Mouse (Mus musculus): ENCODE measurements around the gene Rgs3. TPM values are rescaled to one million over a fixed set of nuclear protein-coding genes. Genes with fewer than 3 reads are reported as not detected.

The Rgs3 gene
- polyA plus RNA-seq, 1 experiment: 43.1 TPM

- Histone ChIP-seq H3K27me3 (replicated peaks; ENCODE audit: control insufficient read depth, insufficient read depth, low read length) (no peaks in the 10 kb centered on the region), H3K4me3 (ENCODE audit: insufficient read depth, low read depth, low read length) (no peak overlapping the region), H3K27ac (ENCODE audit: insufficient read depth, low read depth, low read length) (no peak overlapping the region), H3K36me3 (ENCODE audit: control insufficient read depth, insufficient read depth, low read length) (no peaks in the 10 kb centered on the region), H3K4me1 (ENCODE audit: control insufficient read depth, insufficient read depth, low read length) (peaks cover 3% of the 10 kb centered on the region; the same call in 1 of the 2 replicates)
- no peak for TF ChIP-seq POLR2A (IDR thresholded peaks at IDR 0.05; ENCODE audit: low read depth, low read length)
- TF ChIP-seq CTCF (conservative IDR thresholded peaks at IDR 0.05; ENCODE audit: insufficient read depth, insufficient read length, low read depth, low read length): no peak
- 74% methylated on average over 11 of the region's 11 CpGs for WGBS
- DNase-seq: no peak
Observed at GRCm38 (mm10) chr4:62644031-62644793, 84.6 kb downstream of the Rgs3 start.

GRCm38 (mm10) chr4:62646556-62647248, 87.1 kb downstream of the Rgs3 start:
- 66% methylated on average over 9 of the region's 9 CpGs for WGBS

GRCm38 (mm10) chr4:62648848-62649247, 89.2 kb downstream of the Rgs3 start:
- no peaks in the 10 kb centered on the region for H3K36me3 ChIP-seq (ENCODE audit: control insufficient read depth, insufficient read depth, low read length)
- no peak overlapping the region for H3K27ac ChIP-seq (ENCODE audit: insufficient read depth, low read depth, low read length)
- no peak overlapping the region for H3K4me3 ChIP-seq (ENCODE audit: insufficient read depth, low read depth, low read length)
- WGBS: 97% methylated on average over 3 of the region's 3 CpGs
- no peaks in the 10 kb centered on the region for H3K27me3 ChIP-seq (replicated peaks; ENCODE audit: control insufficient read depth, insufficient read depth, low read length)
- no peak for TF ChIP-seq POLR2A (IDR thresholded peaks at IDR 0.05; ENCODE audit: low read depth, low read length)
- no peak for TF ChIP-seq CTCF (conservative IDR thresholded peaks at IDR 0.05; ENCODE audit: insufficient read depth, insufficient read length, low read depth, low read length)
- H3K4me1 ChIP-seq (ENCODE audit: control insufficient read depth, insufficient read depth, low read length): no peaks in the 10 kb centered on the region; the same call in 1 of the 2 replicates
- no peak for DNase-seq

More at GRCm38 (mm10) chr4:62646556-62647248, 87.1 kb downstream of the Rgs3 start:
- TF ChIP-seq POLR2A (IDR thresholded peaks at IDR 0.05; ENCODE audit: low read depth, low read length): no peak
- no peak for TF ChIP-seq CTCF (conservative IDR thresholded peaks at IDR 0.05; ENCODE audit: insufficient read depth, insufficient read length, low read depth, low read length)
- Histone ChIP-seq H3K27me3 (replicated peaks; ENCODE audit: control insufficient read depth, insufficient read depth, low read length) (no peaks in the 10 kb centered on the region), H3K27ac (ENCODE audit: insufficient read depth, low read depth, low read length) (no peak overlapping the region), H3K4me1 (ENCODE audit: control insufficient read depth, insufficient read depth, low read length) (no peaks in the 10 kb centered on the region; the same call in 1 of the 2 replicates), H3K4me3 (ENCODE audit: insufficient read depth, low read depth, low read length) (no peak overlapping the region), H3K36me3 (ENCODE audit: control insufficient read depth, insufficient read depth, low read length) (no peaks in the 10 kb centered on the region)
- DNase-seq: peak; percentile 25

DNA sequence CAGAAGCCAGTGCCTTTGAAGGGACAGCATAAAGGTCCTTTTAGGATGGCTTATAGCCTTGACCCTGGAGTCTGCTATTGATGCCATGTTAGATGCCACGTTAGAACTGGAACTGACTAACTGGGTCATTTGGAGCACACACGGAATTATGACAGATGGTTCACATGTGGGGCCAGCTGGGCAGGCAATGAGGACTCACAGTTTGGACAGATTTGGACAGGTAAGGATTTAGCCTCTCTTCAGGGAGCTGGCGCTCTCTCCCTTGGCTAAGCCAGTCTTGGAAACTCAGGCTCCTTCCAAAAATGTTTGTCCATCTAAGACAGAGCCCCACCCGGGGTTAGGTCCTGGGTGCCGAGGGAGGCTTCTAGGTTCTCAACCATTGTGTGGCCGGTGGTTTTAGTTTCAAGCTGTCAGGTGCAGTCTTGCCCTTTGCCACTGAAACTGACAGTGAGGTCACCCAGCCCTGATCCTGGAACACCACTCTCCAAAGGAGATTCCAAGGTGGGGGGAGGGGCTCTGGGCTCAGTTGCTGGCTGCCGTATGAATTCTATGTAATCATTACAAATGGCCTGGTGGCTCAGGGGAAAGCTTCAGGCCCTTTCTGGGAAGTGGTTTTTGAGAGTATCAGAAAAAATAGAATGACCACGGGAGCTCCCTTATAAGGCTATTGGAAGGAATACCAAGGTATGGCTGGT, 90.0 kb downstream of the Rgs3 start:
- H3K4me3 ChIP-seq (ENCODE audit: insufficient read depth, low read depth, low read length): no peak overlapping the region
- H3K4me1 ChIP-seq (ENCODE audit: control insufficient read depth, insufficient read depth, low read length): no peaks in the 10 kb centered on the region; the same call in 1 of the 2 replicates
- H3K27me3 ChIP-seq (replicated peaks; ENCODE audit: control insufficient read depth, insufficient read depth, low read length): no peaks in the 10 kb centered on the region
- no peak for DNase-seq
- TF ChIP-seq CTCF (conservative IDR thresholded peaks at IDR 0.05; ENCODE audit: insufficient read depth, insufficient read length, low read depth, low read length) (no peak), POLR2A (IDR thresholded peaks at IDR 0.05; ENCODE audit: low read depth, low read length) (no peak)
- 71% methylated on average over 8 of the region's 8 CpGs for WGBS
- no peaks in the 10 kb centered on the region for H3K36me3 ChIP-seq (ENCODE audit: control insufficient read depth, insufficient read depth, low read length)
- H3K27ac ChIP-seq (ENCODE audit: insufficient read depth, low read depth, low read length): no peak overlapping the region

- H3K27me3 ChIP-seq (replicated peaks; ENCODE audit: control insufficient read depth, insufficient read depth, low read length): no peaks in the 10 kb centered on the region
- H3K36me3 ChIP-seq (ENCODE audit: control insufficient read depth, insufficient read depth, low read length): no peaks in the 10 kb centered on the region
- no peak for DNase-seq
- no peak for TF ChIP-seq CTCF (conservative IDR thresholded peaks at IDR 0.05; ENCODE audit: insufficient read depth, insufficient read length, low read depth, low read length)
- TF ChIP-seq POLR2A (IDR thresholded peaks at IDR 0.05; ENCODE audit: low read depth, low read length): no peak
- no peak overlapping the region for H3K27ac ChIP-seq (ENCODE audit: insufficient read depth, low read depth, low read length)
- no peaks in the 10 kb centered on the region; the same call in 1 of the 2 replicates for H3K4me1 ChIP-seq (ENCODE audit: control insufficient read depth, insufficient read depth, low read length)
- no peak overlapping the region for H3K4me3 ChIP-seq (ENCODE audit: insufficient read depth, low read depth, low read length)
- WGBS: 64% methylated on average over 7 of the region's 7 CpGs
Observed at GRCm38 (mm10) chr4:62651179-62651760, 91.6 kb downstream of the Rgs3 start.

GRCm38 (mm10) chr4:62652215-62652614, 92.6 kb downstream of the Rgs3 start:
- no peaks in the 10 kb centered on the region for H3K36me3 ChIP-seq (ENCODE audit: control insufficient read depth, insufficient read depth, low read length)
- no peak overlapping the region for H3K27ac ChIP-seq (ENCODE audit: insufficient read depth, low read depth, low read length)
- H3K4me3 ChIP-seq (ENCODE audit: insufficient read depth, low read depth, low read length): no peak overlapping the region
- no peaks in the 10 kb centered on the region; the same call in 1 of the 2 replicates for H3K4me1 ChIP-seq (ENCODE audit: control insufficient read depth, insufficient read depth, low read length)
- no peak for DNase-seq
- WGBS: 75% methylated on average over 4 of the region's 4 CpGs
- no peak for TF ChIP-seq CTCF (conservative IDR thresholded peaks at IDR 0.05; ENCODE audit: insufficient read depth, insufficient read length, low read depth, low read length)
- no peak for TF ChIP-seq POLR2A (IDR thresholded peaks at IDR 0.05; ENCODE audit: low read depth, low read length)
- no peaks in the 10 kb centered on the region for H3K27me3 ChIP-seq (replicated peaks; ENCODE audit: control insufficient read depth, insufficient read depth, low read length)

All from kidney, adult 2 months (tissue).